Mouse (Mus musculus) stomach, embryonic 14.5 days (tissue): ENCODE data around the gene Adra1b. TPM values are rescaled to one million over a fixed set of nuclear protein-coding genes. Genes with fewer than 3 reads are reported as not detected.

Experiments used
- polyA plus RNA-seq: library from polyadenylated mRNA; unstranded; fragments of >200 nt; fragmentation: Nextera tagmentation; extraction: Ambion mirVana; gene quantifications from 2 replicates; pipeline ENCODE4 v1.2.1, GENCODE M21; 2014

Gene Adra1b
- polyA plus RNA-seq, 1 experiment from 2014 or later = 0.26 TPM

Other genes with a start within 250 kb of the Adra1b start
- gene Pwwp2a, start 219.2 kb downstream of the Adra1b start, polyA plus RNA-seq = 39.5 and 40.0 TPM in 2 replicates
- 74.1 and 74.9 TPM in 2 replicates for gene Ttc1, start 153.2 kb downstream of the Adra1b start, polyA plus RNA-seq